Mouse (Mus musculus) cerebellum, adult 18-20 months (tissue): ENCODE results near the gene Mrps35.

Experiments
- DNase-seq, 2 experiments: peaks; one replicate each; pipeline ENCODE4 v3.0.0; 2021

The Mrps35 gene

GRCm38 (mm10) chr6:147088517-147088916 lies 46.0 kb downstream of the Mrps35 start:
- no peak for DNase-seq

GRCm38 (mm10) chr6:147090191-147090590 lies 47.6 kb downstream of the Mrps35 start:
- no peak for DNase-seq

GRCm38 (mm10) chr6:147091136-147092120 lies 48.9 kb downstream of the Mrps35 start, which contains the start of gene Klhl42:
Klhl42 (plus strand) TSS chr6:147091379.
- DNase-seq: peak; percentile 75 to 87

GRCm38 (mm10) chr6:147092136-147092535 lies 49.6 kb downstream of the Mrps35 start:
- peak; percentile 73 to 77 for DNase-seq

- DNase-seq: no peak
Observed at GRCm38 (mm10) chr6:147094771-147095170, 52.2 kb downstream of the Mrps35 start.

GRCm38 (mm10) chr6:147096109-147096508 lies 53.5 kb downstream of the Mrps35 start:
- DNase-seq: no peak

- DNase-seq: no peak
Observed at GRCm38 (mm10) chr6:147096934-147097333, 54.4 kb downstream of the Mrps35 start.

GRCm38 (mm10) chr6:147097346-147097929 lies 54.9 kb downstream of the Mrps35 start:
- DNase-seq: no peak

- DNase-seq: no peak
Observed at GRCm38 (mm10) chr6:147099458-147100277, 57.1 kb downstream of the Mrps35 start.

GRCm38 (mm10) chr6:147102293-147102692 lies 59.7 kb downstream of the Mrps35 start:
- DNase-seq: no peak

GRCm38 (mm10) chr6:147105529-147105928 lies 63.0 kb downstream of the Mrps35 start:
- no peak for DNase-seq

- no peak for DNase-seq
Observed at GRCm38 (mm10) chr6:147106716-147107115, 64.2 kb downstream of the Mrps35 start.

GRCm38 (mm10) chr6:147109283-147109682 lies 66.7 kb downstream of the Mrps35 start:
- DNase-seq: no peak

GRCm38 (mm10) chr6:147116579-147116978 lies 74.0 kb downstream of the Mrps35 start:
- DNase-seq: peak; percentile 83 to 88

- DNase-seq: no peak
Observed at GRCm38 (mm10) chr6:147117764-147118163, 75.2 kb downstream of the Mrps35 start.

GRCm38 (mm10) chr6:147118190-147118589 lies 75.6 kb downstream of the Mrps35 start:
- DNase-seq: no peak

- DNase-seq: no peak
Observed at GRCm38 (mm10) chr6:147121320-147121719, 78.8 kb downstream of the Mrps35 start.
